Mouse (Mus musculus) ES-E14 (cell line): ENCODE results near the gene Kndc1.

Experiments
- HCFC1 ChIP-seq: IDR thresholded peaks from 2 replicates; pipeline ENCODE4 v1.6.1; 2012; ENCODE audit warnings: low read length, inconsistent platforms, borderline replicate concordance; ENCODE audit not compliant: insufficient read depth
- MAFK ChIP-seq: IDR thresholded peaks from 2 replicates; pipeline ENCODE4 v1.6.1; 2014; ENCODE audit warnings: mild to moderate bottlenecking, low read depth, low read length, inconsistent platforms; ENCODE audit not compliant: insufficient read depth
- ZC3H11A ChIP-seq: IDR thresholded peaks from 2 replicates; pipeline ENCODE4 v1.6.1; 2012; ENCODE audit warnings: low read depth, mild to moderate bottlenecking, inconsistent platforms, low read length, borderline replicate concordance

- TF ChIP-seq HCFC1 (no peak), ZC3H11A (no peak), MAFK (no peak)
Measured at GRCm38 (mm10) chr7:139915646-139916257, 21.3 kb downstream of the Kndc1 start.
